Mouse (Mus musculus) cortical plate, adult 2 months (tissue): ENCODE results near the gene Mfsd2b.

Experiments used
- CTCF ChIP-seq: fragments of 200-500 bp; IDR thresholded peaks from 2 replicates; pipeline ENCODE4 v1.5.1; 2011; ENCODE audit warnings: mild to moderate bottlenecking, control low read depth, low read length; ENCODE audit not compliant: insufficient read depth; ENCODE audit errors: extremely low read depth
- POLR2A ChIP-seq: fragments of 200-500 bp; IDR thresholded peaks from 2 replicates; pipeline ENCODE4 v1.6.1; 2011; ENCODE audit warnings: mild to moderate bottlenecking, low read length, control low read depth; ENCODE audit not compliant: insufficient read depth; ENCODE audit errors: extremely low read depth

DNA sequence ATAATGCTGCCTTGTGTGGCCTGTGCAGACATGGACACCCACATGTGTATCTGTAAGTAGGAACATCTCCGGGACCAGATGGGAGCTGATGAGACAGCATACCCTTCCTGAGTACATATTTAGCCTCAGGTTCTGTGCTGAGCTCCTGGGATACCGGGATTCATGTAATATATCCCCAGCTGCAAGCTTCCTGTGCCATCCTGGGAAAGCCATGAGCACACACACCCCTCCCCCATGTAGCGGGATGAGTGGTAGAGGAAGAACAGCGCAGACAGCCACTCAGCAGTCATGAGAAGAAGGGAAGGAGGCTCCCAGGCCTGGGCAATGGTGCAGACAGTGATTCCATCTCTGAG is 9.8 kb downstream of the Mfsd2b start:
- TF ChIP-seq CTCF (no peak), POLR2A (no peak)
